Mouse (Mus musculus) bone marrow, adult 2 months (tissue): Measurements from ENCODE around the gene Rnase2b. TPM values are rescaled to one million over a fixed set of nuclear protein-coding genes. Genes with fewer than 3 reads are reported as not detected.
"Not testable (repeated sequence)": the region's sequence is repeated elsewhere in the genome, so short reads cannot be mapped to it uniquely, and the experiment has no call there.

Experiments used
- H3K27ac ChIP-seq: fragments of 200-500 bp; 2 replicates; pipeline ENCODE4 v1.5.1; 2012; ENCODE audit warnings: low read depth, mild to moderate bottlenecking, control low read depth, inconsistent platforms, low read length; ENCODE audit not compliant: control insufficient read depth, poor library complexity, insufficient read depth
- H3K4me1 ChIP-seq: fragments of 200-500 bp; 2 replicates; pipeline ENCODE4 v1.6.1; 2011; ENCODE audit warnings: low read length; ENCODE audit not compliant: control insufficient read depth, insufficient read depth
- H3K4me3 ChIP-seq: fragments of 200-500 bp; replicated peaks from 2 replicates; pipeline ENCODE3; 2011; ENCODE audit warnings: mild to moderate bottlenecking, low read depth, low read length, control low read depth; ENCODE audit not compliant: control insufficient read depth
- CTCF ChIP-seq: fragments of 200-500 bp; IDR thresholded peaks from 2 replicates; pipeline ENCODE4 v1.5.1; 2011; ENCODE audit warnings: low read length, control low read depth; ENCODE audit not compliant: control insufficient read depth, insufficient read depth
- POLR2A ChIP-seq: fragments of 200-500 bp; IDR thresholded peaks from 2 replicates; pipeline ENCODE4 v1.6.1; 2011; ENCODE audit warnings: low read depth, mild to moderate bottlenecking, control low read depth, low read length, borderline replicate concordance; ENCODE audit not compliant: control insufficient read depth
- WGBS: fragments of 180-500 bp; shearing (Covaris S2); methylation state at CpG from one replicate; pipeline ENCODE4 v1.1.7; 2018; 5-methylcytosine and 5-hydroxymethylcytosine counted together
- polyA plus RNA-seq: library from polyadenylated mRNA; stranded (reverse); fragments of >200 nt; gene quantifications from 2 replicates; pipeline ENCODE4 v1.2.4, GENCODE M21; 2011; ENCODE audit warnings: low replicate concordance; ENCODE audit not compliant: missing spikeins, insufficient read depth, insufficient read length

Rnase2b gene
- polyA plus RNA-seq, 1 experiment, result not detected

DNA sequence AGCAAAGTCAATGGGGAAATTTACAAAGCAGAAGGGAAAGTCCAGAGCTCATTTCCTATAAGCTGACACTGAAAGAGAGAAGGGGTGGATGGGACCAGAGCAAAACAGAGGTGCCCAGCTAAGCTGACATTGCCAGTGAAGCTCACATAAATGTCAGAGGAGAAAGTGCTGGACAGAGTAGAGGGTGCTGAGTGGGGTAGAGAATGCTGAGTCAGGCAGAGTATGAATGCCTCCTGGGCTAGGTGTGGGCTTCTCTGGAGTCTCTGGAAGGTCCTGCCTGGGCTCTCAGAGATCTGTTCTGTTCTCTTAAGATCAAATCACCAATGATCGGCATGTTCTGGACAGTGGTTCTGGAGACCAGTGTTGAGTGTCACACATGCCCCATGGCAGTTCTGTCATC, 3.4 kb downstream of the Rnase2b start:
- TF ChIP-seq CTCF (no peak), POLR2A (no peak)
- no peak overlapping the region for H3K27ac ChIP-seq
- WGBS, result 86% methylated on average over 1 of the region's 1 CpGs
- H3K4me1 ChIP-seq, result no peaks in the 10 kb centered on the region; the same call in 1 of the 2 replicates
- H3K4me3 ChIP-seq, result no peak overlapping the region

DNA sequence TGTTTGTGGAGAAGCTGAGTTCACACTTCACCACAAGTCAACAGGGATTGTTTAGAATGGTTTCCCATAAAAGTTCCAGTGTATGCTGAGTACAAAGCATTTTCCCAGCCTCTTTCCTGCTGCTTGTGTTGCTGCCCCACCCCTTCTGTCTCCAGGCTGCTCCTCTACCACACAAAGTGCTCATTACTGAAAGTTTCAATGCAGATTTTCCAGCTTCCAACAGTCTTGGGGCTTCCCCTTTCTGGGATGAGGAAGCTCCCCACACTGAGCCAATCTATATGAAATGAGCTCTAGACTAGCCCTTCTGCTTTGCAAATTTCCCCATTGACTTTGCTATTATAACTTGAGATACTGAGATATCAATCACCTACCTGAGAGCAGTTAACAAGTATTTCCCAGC, 4.0 kb downstream of the Rnase2b start:
- no peak overlapping the region for H3K27ac ChIP-seq
- H3K4me3 ChIP-seq, result no peak overlapping the region
- TF ChIP-seq CTCF (no peak), POLR2A (no peak)
- H3K4me1 ChIP-seq, result no peaks in the 10 kb centered on the region; the same call in 1 of the 2 replicates

DNA sequence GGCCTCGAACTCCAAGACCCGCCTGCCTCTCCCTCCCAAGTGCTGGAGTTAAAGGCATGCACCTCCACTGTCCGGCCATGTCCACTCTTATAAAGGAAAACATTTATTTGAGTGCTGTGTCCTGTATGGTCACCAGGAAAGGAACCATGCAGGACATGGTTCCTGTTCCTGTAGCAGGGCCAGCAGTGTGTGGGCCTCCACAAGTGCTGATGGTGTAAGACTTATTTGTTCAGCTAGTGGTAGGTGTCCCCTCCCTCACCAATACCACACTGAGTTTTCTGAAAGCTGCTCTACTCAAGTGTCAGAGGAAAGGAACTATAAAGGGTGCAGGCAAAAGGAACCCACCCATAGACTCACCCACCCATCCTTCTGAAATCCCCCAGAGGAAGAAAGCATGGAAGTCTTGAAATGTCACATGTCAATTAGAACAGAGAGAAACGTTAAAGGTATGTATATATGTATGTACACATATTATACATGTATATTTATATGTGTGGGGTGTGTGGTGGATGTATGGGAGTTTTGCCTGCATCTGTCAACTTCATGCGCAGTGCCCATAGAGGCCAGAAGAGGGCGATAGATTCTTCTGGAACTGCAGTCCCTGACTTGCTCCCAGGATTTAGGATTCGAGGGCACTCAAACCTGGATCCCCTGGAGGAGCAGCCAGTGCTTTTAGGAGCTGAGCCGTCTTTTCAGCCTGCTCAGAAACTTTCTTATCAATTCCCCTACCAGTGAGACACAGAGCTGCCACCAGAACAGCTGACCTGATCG, 10.2 kb downstream of the Rnase2b start:
- H3K4me1 ChIP-seq, H3K4me3 ChIP-seq, H3K27ac ChIP-seq: not testable (repeated sequence)
- 44% methylated on average over 9 of the region's 9 CpGs for WGBS
- peak; percentile 63 for TF ChIP-seq CTCF

DNA sequence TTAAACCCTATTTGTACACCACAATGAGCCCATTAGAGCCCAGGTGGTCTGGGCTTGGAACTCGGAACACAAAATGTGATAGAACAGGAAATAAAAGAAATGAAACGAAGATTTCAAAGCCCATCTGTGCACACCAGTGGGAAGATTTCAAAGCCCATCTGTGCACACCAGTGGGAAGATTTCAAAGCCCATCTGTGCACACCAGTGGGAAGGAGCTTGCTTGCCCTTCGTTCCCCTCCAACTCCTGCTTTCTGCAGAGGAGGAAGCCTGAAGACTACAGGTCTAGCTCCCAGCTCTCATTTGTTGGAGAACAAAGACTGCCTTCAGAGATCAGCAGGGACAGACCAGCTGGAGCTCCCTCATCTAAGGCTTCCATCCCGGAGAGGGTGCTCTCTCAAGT, 10.9 kb downstream of the Rnase2b start:
- not testable (repeated sequence) for H3K27ac ChIP-seq

DNA sequence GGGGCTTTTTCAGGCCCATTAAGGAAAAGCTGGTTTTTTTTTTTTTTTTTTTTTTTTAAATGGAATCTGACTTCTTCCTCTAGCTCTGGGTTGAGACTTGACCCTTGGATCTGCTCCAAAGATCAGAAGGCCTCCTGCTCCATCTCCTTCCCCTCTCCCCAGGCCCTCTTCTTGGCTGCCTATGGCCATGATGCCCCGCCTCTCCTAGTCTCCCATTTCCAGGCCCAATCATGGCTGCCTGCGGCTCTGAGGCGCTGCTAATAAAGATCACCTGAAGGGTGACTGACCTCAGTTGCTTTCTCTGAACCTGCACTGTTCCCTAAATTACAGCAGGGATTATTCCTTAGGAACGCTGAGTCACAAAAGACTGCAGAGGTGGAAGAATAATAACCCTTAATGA, 11.8 kb downstream of the Rnase2b start:
- TF ChIP-seq POLR2A (no peak), CTCF (no peak)
- 83% methylated on average over 4 of the region's 4 CpGs for WGBS
- Histone ChIP-seq H3K4me1 (no peaks in the 10 kb centered on the region), H3K4me3 (no peak overlapping the region), H3K27ac (no peak overlapping the region)

More for the DNA sequence above, 10.9 kb downstream of the Rnase2b start:
- WGBS, result 56% methylated on average over 4 of the region's 4 CpGs
- H3K4me3 ChIP-seq, H3K4me1 ChIP-seq: not testable (repeated sequence)

DNA sequence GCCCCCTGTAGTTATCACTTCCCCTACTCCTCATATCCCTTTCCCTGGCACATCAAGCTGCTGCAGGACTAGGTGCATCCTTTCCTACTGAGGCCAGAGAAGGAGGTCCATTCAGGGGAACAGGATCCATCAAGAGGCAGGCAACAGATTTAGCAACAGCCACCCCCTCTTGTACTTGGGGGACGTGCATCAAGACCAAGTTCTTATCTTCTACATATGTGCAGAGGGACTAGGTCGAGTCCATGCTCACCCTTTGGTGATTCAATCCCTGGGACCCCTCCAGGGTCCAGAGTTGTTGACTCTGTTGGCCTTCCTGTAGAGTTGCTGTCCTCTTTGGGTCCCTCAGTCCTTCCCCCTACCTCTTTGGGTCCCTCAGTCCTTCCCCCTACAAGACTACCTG, 19.0 kb downstream of the Rnase2b start:
- H3K27ac ChIP-seq, H3K4me1 ChIP-seq, H3K4me3 ChIP-seq: not testable (repeated sequence)
- 67% methylated on average over 2 of the region's 2 CpGs for WGBS

DNA sequence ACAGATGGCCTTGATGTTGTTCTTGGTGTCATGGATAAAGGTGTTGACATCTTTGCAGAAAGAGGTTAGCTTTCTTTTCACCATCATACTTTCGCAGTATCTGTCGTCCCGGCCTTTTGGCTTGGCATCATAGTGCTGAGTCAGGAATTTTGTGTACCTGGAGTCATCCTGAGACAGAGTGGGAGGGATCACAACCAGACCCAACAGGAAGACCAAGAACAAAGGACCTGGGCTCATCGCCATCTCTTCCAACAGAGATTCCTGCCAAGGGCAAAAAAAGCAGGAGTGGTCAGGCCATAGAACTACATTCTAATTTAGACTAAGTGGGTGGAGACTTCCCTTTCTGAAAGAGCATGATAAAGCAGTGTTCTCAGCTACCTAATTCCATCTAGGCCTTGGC, 33.6 kb downstream of the Rnase2b start:
- no peaks in the 10 kb centered on the region for H3K4me1 ChIP-seq
- no peak overlapping the region for H3K27ac ChIP-seq
- WGBS, result 87% methylated on average over 4 of the region's 4 CpGs
- TF ChIP-seq CTCF (no peak), POLR2A (no peak)
- no peak overlapping the region for H3K4me3 ChIP-seq

DNA sequence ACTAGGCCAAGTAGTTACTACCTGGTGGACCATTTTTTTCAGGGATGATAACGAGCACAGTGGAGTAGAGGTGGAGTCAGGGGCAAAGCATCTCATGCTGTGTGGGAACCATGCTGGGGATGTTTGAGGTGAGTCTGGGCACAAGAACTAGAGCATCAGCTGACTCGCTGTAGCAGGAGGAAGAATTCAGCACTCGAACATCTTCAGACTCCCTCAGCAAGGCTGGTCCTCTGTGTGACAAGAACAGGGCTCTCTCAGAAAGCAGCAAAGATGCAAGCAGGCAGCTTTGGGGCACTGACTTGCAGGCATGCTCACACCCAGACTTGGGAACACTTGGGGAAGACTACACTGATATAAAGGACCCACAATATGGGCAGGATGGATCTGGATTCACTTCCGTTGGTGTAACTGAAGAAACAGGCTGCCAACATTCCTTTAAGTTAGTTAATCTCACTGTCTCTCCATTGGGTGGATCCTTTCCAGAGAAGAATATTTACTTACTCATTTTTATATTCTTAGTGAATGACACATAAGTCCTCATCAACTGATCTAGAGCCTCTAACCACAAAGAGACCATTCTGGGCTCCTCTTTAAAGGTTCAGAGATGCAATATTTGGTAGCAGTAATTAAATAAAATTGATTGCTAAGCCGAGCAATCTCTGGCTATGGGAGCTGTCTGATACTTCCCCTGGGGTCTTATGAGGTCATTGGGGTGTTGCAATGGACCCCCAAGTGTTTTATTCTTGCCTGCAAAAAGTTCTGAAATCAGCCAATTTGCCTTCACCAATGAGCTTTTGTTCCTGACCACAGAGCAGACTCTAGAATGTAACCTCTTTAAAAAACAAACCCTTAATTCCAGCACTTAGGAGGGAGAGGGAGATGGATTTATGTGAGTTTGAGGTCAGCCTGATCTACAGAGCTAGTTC, 37.3 kb downstream of the Rnase2b start, which contains the start of gene Ang2:
Ang2 (minus strand) TSS at position 51 of the 926 bp plus-strand sequence.
- no peak within 1 kb of the TSS for H3K4me3 ChIP-seq
- H3K4me1 ChIP-seq, result no peaks in the 10 kb centered on the region
- WGBS, result 73% methylated on average over 5 of the region's 5 CpGs
- no peak within 1 kb of the TSS for H3K27ac ChIP-seq
- TF ChIP-seq CTCF, result no peak
- TF ChIP-seq POLR2A, result no peak
